Mouse (Mus musculus): ENCODE results near the gene Gm49380. TPM values are rescaled to one million over a fixed set of nuclear protein-coding genes. Genes with fewer than 3 reads are reported as not detected.
A peak's percentile ranks its signal among the peaks of the same experiment; 100 is the strongest.

The Gm49380 gene
- polyA plus RNA-seq, 1 experiment from 2014 or later = 0.58 TPM

GRCm38 (mm10) chr9:44071914-44072598, 41.2 kb downstream of the Gm49380 start:
- WGBS = 19% methylated on average over 11 of the region's 11 CpGs
- peak overlapping the region; percentile 35 for H3K4me2 ChIP-seq
- no peaks in the 10 kb centered on the region for H3K9me3 ChIP-seq (replicated peaks)
- peak; percentile 73 for ATAC-seq (ENCODE audit: low FRiP score)
- peaks cover 32% of the 10 kb centered on the region for H3K4me1 ChIP-seq
- H3K27me3 ChIP-seq (replicated peaks) = peaks cover 4% of the 10 kb centered on the region; the same call in 1 of the 2 replicates
- H3K27ac ChIP-seq (replicated peaks) = peak overlapping the region; percentile 81
- H3K36me3 ChIP-seq = no peaks in the 10 kb centered on the region
- no peak overlapping the region for H3K9ac ChIP-seq (replicated peaks)
- no peak overlapping the region for H3K4me3 ChIP-seq (replicated peaks)

GRCm38 (mm10) chr9:44070844-44071231, 42.5 kb downstream of the Gm49380 start:
- Histone ChIP-seq H3K9me3 (replicated peaks) (no peaks in the 10 kb centered on the region), H3K27ac (replicated peaks) (no peak overlapping the region), H3K9ac (replicated peaks) (no peak overlapping the region), H3K4me3 (replicated peaks) (no peak overlapping the region), H3K36me3 (no peaks in the 10 kb centered on the region), H3K27me3 (replicated peaks) (peaks cover 4% of the 10 kb centered on the region; the same call in 1 of the 2 replicates), H3K4me1 (peaks cover 31% of the 10 kb centered on the region), H3K4me2 (no peak overlapping the region)
- no peak for ATAC-seq (ENCODE audit: low FRiP score)
- WGBS = 37% methylated on average over 8 of the region's 8 CpGs

GRCm38 (mm10) chr9:44070113-44070843, 43.0 kb downstream of the Gm49380 start:
- Histone ChIP-seq H3K4me2 (no peak overlapping the region), H3K9ac (replicated peaks) (no peak overlapping the region), H3K4me3 (replicated peaks) (no peak overlapping the region), H3K36me3 (no peaks in the 10 kb centered on the region), H3K27me3 (replicated peaks) (peaks cover 4% of the 10 kb centered on the region; the same call in 1 of the 2 replicates), H3K4me1 (peaks cover 31% of the 10 kb centered on the region), H3K27ac (replicated peaks) (no peak overlapping the region), H3K9me3 (replicated peaks) (no peaks in the 10 kb centered on the region)
- WGBS = 79% methylated on average over 14 of the region's 14 CpGs
- no peak for ATAC-seq (ENCODE audit: low FRiP score)

GRCm38 (mm10) chr9:44069252-44069651, 44.0 kb downstream of the Gm49380 start:
- no peak overlapping the region for H3K9ac ChIP-seq (replicated peaks)
- peaks cover 4% of the 10 kb centered on the region; the same call in 1 of the 2 replicates for H3K27me3 ChIP-seq (replicated peaks)
- H3K4me3 ChIP-seq (replicated peaks) = no peak overlapping the region
- WGBS = 49% methylated on average over 7 of the region's 7 CpGs
- no peak overlapping the region for H3K27ac ChIP-seq (replicated peaks)
- H3K36me3 ChIP-seq = no peaks in the 10 kb centered on the region
- no peak overlapping the region for H3K4me2 ChIP-seq
- peaks cover 31% of the 10 kb centered on the region for H3K4me1 ChIP-seq
- no peak for ATAC-seq (ENCODE audit: low FRiP score)
- H3K9me3 ChIP-seq (replicated peaks) = no peaks in the 10 kb centered on the region

GRCm38 (mm10) chr9:44067960-44068330, 45.4 kb downstream of the Gm49380 start:
- WGBS = 83% methylated on average over 6 of the region's 6 CpGs
- no peak overlapping the region for H3K9ac ChIP-seq (replicated peaks)
- no peak overlapping the region for H3K27ac ChIP-seq (replicated peaks)
- no peak overlapping the region for H3K4me3 ChIP-seq (replicated peaks)
- peak overlapping the region; percentile 95 for H3K4me2 ChIP-seq
- H3K27me3 ChIP-seq (replicated peaks) = peaks cover 4% of the 10 kb centered on the region; the same call in 1 of the 2 replicates
- H3K9me3 ChIP-seq (replicated peaks) = no peaks in the 10 kb centered on the region
- no peaks in the 10 kb centered on the region for H3K36me3 ChIP-seq
- H3K4me1 ChIP-seq = peaks cover 28% of the 10 kb centered on the region
- ATAC-seq (ENCODE audit: low FRiP score) = no peak

GRCm38 (mm10) chr9:44067241-44067959, 45.9 kb downstream of the Gm49380 start:
- peak overlapping the region; percentile 49 for H3K27ac ChIP-seq (replicated peaks)
- peak; percentile 61 for ATAC-seq (ENCODE audit: low FRiP score)
- WGBS = 8% methylated on average over 15 of the region's 15 CpGs

GRCm38 (mm10) chr9:44066785-44067225, 46.5 kb downstream of the Gm49380 start, which contains the start of gene Usp2:
Usp2 (plus strand) TSS chr9:44067021.
- no peaks in the 10 kb centered on the region for H3K9me3 ChIP-seq (replicated peaks)
- peaks cover 20% of the 10 kb centered on the region for H3K4me1 ChIP-seq
- peak within 1 kb of the TSS; percentile 95 for H3K4me2 ChIP-seq
- ATAC-seq (ENCODE audit: low FRiP score) = peak; percentile 99
- peaks cover 4% of the 10 kb centered on the region; the same call in 1 of the 2 replicates for H3K27me3 ChIP-seq (replicated peaks)
- under 1% methylated on average over 38 of the region's 38 CpGs for WGBS
- H3K27ac ChIP-seq (replicated peaks) = peak within 1 kb of the TSS; percentile 49
- H3K36me3 ChIP-seq = no peaks in the 10 kb centered on the region
- H3K9ac ChIP-seq (replicated peaks) = peak within 1 kb of the TSS; percentile 60
- peak within 1 kb of the TSS; percentile 62 for H3K4me3 ChIP-seq (replicated peaks)

More at GRCm38 (mm10) chr9:44067241-44067959, 45.9 kb downstream of the Gm49380 start:
- Histone ChIP-seq H3K9ac (replicated peaks) (peak overlapping the region; percentile 60), H3K4me1 (peaks cover 25% of the 10 kb centered on the region), H3K9me3 (replicated peaks) (no peaks in the 10 kb centered on the region), H3K27me3 (replicated peaks) (peaks cover 4% of the 10 kb centered on the region; the same call in 1 of the 2 replicates), H3K4me2 (peak overlapping the region; percentile 95), H3K4me3 (replicated peaks) (peak overlapping the region; percentile 62), H3K36me3 (no peaks in the 10 kb centered on the region)

- ATAC-seq (ENCODE audit: low FRiP score) = no peak
- Histone ChIP-seq H3K9me3 (replicated peaks) (no peaks in the 10 kb centered on the region), H3K4me2 (no peak overlapping the region), H3K4me1 (peaks cover 12% of the 10 kb centered on the region; the same call in 1 of the 2 replicates), H3K27ac (replicated peaks) (no peak overlapping the region), H3K27me3 (replicated peaks) (peaks cover 3% of the 10 kb centered on the region; the same call in 1 of the 2 replicates), H3K9ac (replicated peaks) (no peak overlapping the region), H3K36me3 (no peaks in the 10 kb centered on the region), H3K4me3 (replicated peaks) (no peak overlapping the region)
- WGBS = 32% methylated on average over 1 of the region's 1 CpGs
Measured at GRCm38 (mm10) chr9:44065177-44065576, 48.1 kb downstream of the Gm49380 start.

GRCm38 (mm10) chr9:44058606-44059005, 54.7 kb downstream of the Gm49380 start:
- no peak overlapping the region for H3K9ac ChIP-seq (replicated peaks)
- H3K4me1 ChIP-seq = no peaks in the 10 kb centered on the region
- H3K9me3 ChIP-seq (replicated peaks) = no peaks in the 10 kb centered on the region
- ATAC-seq (ENCODE audit: low FRiP score) = no peak
- H3K4me3 ChIP-seq (replicated peaks) = no peak overlapping the region
- H3K36me3 ChIP-seq = no peaks in the 10 kb centered on the region
- H3K27me3 ChIP-seq (replicated peaks) = no peaks in the 10 kb centered on the region
- WGBS = 86% methylated on average over 6 of the region's 6 CpGs
- no peak overlapping the region for H3K4me2 ChIP-seq
- no peak overlapping the region for H3K27ac ChIP-seq (replicated peaks)

- H3K36me3 ChIP-seq = no peaks in the 10 kb centered on the region
- H3K9ac ChIP-seq (replicated peaks) = no peak overlapping the region
- H3K4me2 ChIP-seq = no peak overlapping the region
- no peak overlapping the region for H3K4me3 ChIP-seq (replicated peaks)
- 76% methylated on average over 1 of the region's 1 CpGs for WGBS
- H3K4me1 ChIP-seq = no peaks in the 10 kb centered on the region
- no peak overlapping the region for H3K27ac ChIP-seq (replicated peaks)
- no peaks in the 10 kb centered on the region for H3K9me3 ChIP-seq (replicated peaks)
- ATAC-seq (ENCODE audit: low FRiP score) = no peak
- no peaks in the 10 kb centered on the region for H3K27me3 ChIP-seq (replicated peaks)
Measured at GRCm38 (mm10) chr9:44053936-44054335, 59.4 kb downstream of the Gm49380 start.

GRCm38 (mm10) chr9:44052855-44053254, 60.4 kb downstream of the Gm49380 start:
- H3K27me3 ChIP-seq (replicated peaks) = no peaks in the 10 kb centered on the region
- no peaks in the 10 kb centered on the region for H3K9me3 ChIP-seq (replicated peaks)
- no peaks in the 10 kb centered on the region for H3K4me1 ChIP-seq
- WGBS = 76% methylated on average over 3 of the region's 3 CpGs
- ATAC-seq (ENCODE audit: low FRiP score) = no peak
- no peak overlapping the region for H3K27ac ChIP-seq (replicated peaks)
- no peaks in the 10 kb centered on the region for H3K36me3 ChIP-seq
- H3K4me2 ChIP-seq = no peak overlapping the region
- no peak overlapping the region for H3K4me3 ChIP-seq (replicated peaks)
- H3K9ac ChIP-seq (replicated peaks) = no peak overlapping the region

Measured in neural tube, embryonic 15.5 days (tissue).